Mouse (Mus musculus) liver, adult 2 months (tissue): ENCODE data around the gene Rap1gap. TPM values are rescaled to one million over a fixed set of nuclear protein-coding genes. Genes with fewer than 3 reads are reported as not detected.
A peak's percentile ranks its signal among the peaks of the same experiment; 100 is the strongest.

Experiments
- DNase-seq: peaks from one replicate; pipeline ENCODE4 v3.0.0-alpha.2; 2011; ENCODE audit warnings: low read depth, low spot score; ENCODE audit errors: extremely low read depth
- H3K27ac ChIP-seq: fragments of 200-500 bp; replicated peaks from 2 replicates; pipeline ENCODE4 v1.5.1; 2012; ENCODE audit warnings: low read depth, mild to moderate bottlenecking, control low read depth, inconsistent platforms, low read length; ENCODE audit not compliant: insufficient read depth
- H3K27me3 ChIP-seq: fragments of 200-500 bp; 2 replicates; pipeline ENCODE4 v1.6.1; 2012; ENCODE audit warnings: mild to moderate bottlenecking, moderate library complexity, low read length, inconsistent platforms; ENCODE audit not compliant: control insufficient read depth, insufficient read depth
- H3K36me3 ChIP-seq: fragments of 200-500 bp; 2 replicates; pipeline ENCODE4 v1.6.1; 2012; ENCODE audit warnings: low read length, inconsistent platforms; ENCODE audit not compliant: control insufficient read depth, insufficient read depth
- H3K4me1 ChIP-seq: fragments of 200-500 bp; 2 replicates; pipeline ENCODE4 v1.6.1; 2011; ENCODE audit warnings: low read length; ENCODE audit not compliant: control insufficient read depth, insufficient read depth
- H3K4me3 ChIP-seq: fragments of 200-500 bp; 2 replicates; pipeline ENCODE4 v1.5.1; 2011; ENCODE audit warnings: low read depth, mild to moderate bottlenecking, control low read depth, low read length, moderate library complexity; ENCODE audit not compliant: insufficient read depth
- H3K79me2 ChIP-seq: fragments of 200-500 bp; 2 replicates; pipeline ENCODE4 v1.6.1; 2012; ENCODE audit warnings: inconsistent platforms, mild to moderate bottlenecking, low read length, moderate library complexity; ENCODE audit not compliant: control insufficient read depth, insufficient read depth
- H3K9ac ChIP-seq: fragments of 200-500 bp; 2 replicates; pipeline ENCODE4 v1.6.1; 2012; ENCODE audit warnings: low read depth, mild to moderate bottlenecking, control low read depth, inconsistent platforms, low read length
- CTCF ChIP-seq: fragments of 200-500 bp; IDR thresholded peaks from 2 replicates; pipeline ENCODE4 v1.5.1; 2011; ENCODE audit warnings: low read depth, low read length, control low read depth
- POLR2A ChIP-seq: fragments of 200-500 bp; IDR thresholded peaks from 2 replicates; pipeline ENCODE4 v1.6.1; 2011; ENCODE audit warnings: low read length, control low read depth; ENCODE audit not compliant: insufficient read depth; ENCODE audit errors: extremely low read depth
- WGBS: fragments of 180-500 bp; shearing (Covaris S2); methylation state at CpG from one replicate; pipeline ENCODE4 v1.1.7; 2018; 5-methylcytosine and 5-hydroxymethylcytosine counted together
- polyA plus RNA-seq: library from polyadenylated mRNA; depleted of rRNA; stranded (reverse); fragments of >200 nt; gene quantifications from 2 replicates; pipeline ENCODE4 v1.2.3, GENCODE M21; 2012
- total RNA-seq: library from RNA; depleted of rRNA; stranded (reverse); fragments of >200 nt; gene quantifications from 2 replicates; pipeline ENCODE4 v1.2.3, GENCODE M21; 2014

The Rap1gap gene
- total and polyA plus RNA-seq, 2 experiments: 2.9 to 11.5 TPM

GRCm38 (mm10) chr4:137771749-137772148, 107.2 kb downstream of the Rap1gap start:
- no peak overlapping the region for H3K27ac ChIP-seq
- peaks cover 56% of the 10 kb centered on the region for H3K4me1 ChIP-seq
- DNase-seq: no peak
- WGBS: 72% methylated on average over 3 of the region's 3 CpGs
- TF ChIP-seq POLR2A (no peak), CTCF (no peak)
- H3K79me2 ChIP-seq: no peaks in the 10 kb centered on the region
- H3K27me3 ChIP-seq: no peaks in the 10 kb centered on the region
- no peak overlapping the region for H3K4me3 ChIP-seq
- no peaks in the 10 kb centered on the region for H3K36me3 ChIP-seq
- H3K9ac ChIP-seq: no peak overlapping the region

- peaks cover under 1% of the 10 kb centered on the region; the same call in 1 of the 2 replicates for H3K79me2 ChIP-seq
- TF ChIP-seq CTCF: no peak
- no peak for TF ChIP-seq POLR2A
- peak overlapping the region; percentile 37 for H3K9ac ChIP-seq
- H3K27ac ChIP-seq: peak overlapping the region; percentile 83
- 24% methylated on average over 16 of the region's 16 CpGs for WGBS
- H3K27me3 ChIP-seq: no peaks in the 10 kb centered on the region
- peaks cover 51% of the 10 kb centered on the region for H3K4me1 ChIP-seq
- no peaks in the 10 kb centered on the region for H3K36me3 ChIP-seq
- DNase-seq: peak; percentile 96
- H3K4me3 ChIP-seq: no peak overlapping the region
Measured at GRCm38 (mm10) chr4:137772438-137773056, 108.0 kb downstream of the Rap1gap start.

- Histone ChIP-seq H3K36me3 (no peaks in the 10 kb centered on the region), H3K27ac (peak overlapping the region; percentile 83), H3K9ac (peak overlapping the region; percentile 63), H3K4me3 (no peak overlapping the region), H3K27me3 (no peaks in the 10 kb centered on the region), H3K4me1 (peaks cover 47% of the 10 kb centered on the region), H3K79me2 (peaks cover 3% of the 10 kb centered on the region; the same call in 1 of the 2 replicates)
- TF ChIP-seq POLR2A (peak; percentile 40; the same call in 1 of the 2 replicates), CTCF (no peak)
- 21% methylated on average over 2 of the region's 2 CpGs for WGBS
- DNase-seq: peak; percentile 96
Measured at GRCm38 (mm10) chr4:137773369-137773899, 108.9 kb downstream of the Rap1gap start.

- WGBS: 29% methylated on average over 5 of the region's 5 CpGs
- Histone ChIP-seq H3K4me3 (no peak overlapping the region), H3K27me3 (no peaks in the 10 kb centered on the region), H3K9ac (peak overlapping the region; percentile 63), H3K36me3 (no peaks in the 10 kb centered on the region), H3K4me1 (peaks cover 43% of the 10 kb centered on the region), H3K27ac (peak overlapping the region; percentile 83), H3K79me2 (peaks cover 3% of the 10 kb centered on the region; the same call in 1 of the 2 replicates)
- no peak for DNase-seq
- no peak for TF ChIP-seq CTCF
- no peak for TF ChIP-seq POLR2A
Measured at GRCm38 (mm10) chr4:137774013-137774412, 109.5 kb downstream of the Rap1gap start.

GRCm38 (mm10) chr4:137774505-137774904, 110.0 kb downstream of the Rap1gap start:
- Histone ChIP-seq H3K9ac (peak overlapping the region; percentile 63), H3K36me3 (no peaks in the 10 kb centered on the region), H3K27ac (peak overlapping the region; percentile 83), H3K4me3 (no peak overlapping the region), H3K79me2 (peaks cover 6% of the 10 kb centered on the region; the same call in 1 of the 2 replicates), H3K27me3 (no peaks in the 10 kb centered on the region), H3K4me1 (peaks cover 38% of the 10 kb centered on the region)
- TF ChIP-seq CTCF: peak; percentile 21; the same call in 1 of the 2 replicates
- no peak for TF ChIP-seq POLR2A
- DNase-seq: peak; percentile 91
- 36% methylated on average over 6 of the region's 6 CpGs for WGBS

- no peaks in the 10 kb centered on the region for H3K36me3 ChIP-seq
- peaks cover 7% of the 10 kb centered on the region; the same call in 1 of the 2 replicates for H3K79me2 ChIP-seq
- DNase-seq: no peak
- no peak overlapping the region for H3K4me3 ChIP-seq
- 95% methylated on average over 4 of the region's 4 CpGs for WGBS
- no peak overlapping the region for H3K9ac ChIP-seq
- H3K27ac ChIP-seq: no peak overlapping the region
- peaks cover 28% of the 10 kb centered on the region for H3K4me1 ChIP-seq
- no peak for TF ChIP-seq CTCF
- TF ChIP-seq POLR2A: no peak
- no peaks in the 10 kb centered on the region for H3K27me3 ChIP-seq
Measured at GRCm38 (mm10) chr4:137777866-137778265, 113.3 kb downstream of the Rap1gap start.
